In genomic region chr11:72205256-72205655, GRCm38 (mm10) we compare ENCODE assay signal across 11 mouse cellular contexts. TPM values are rescaled to one million over a fixed set of nuclear protein-coding genes. Genes with fewer than 3 reads are reported as not detected.
DNase-seq lines count a peak whose midpoint lies in the region; ATAC-seq and TF ChIP-seq lines count a peak whose summit lies in the region.
"Had no signal": no experiment of that assay in that cellular context is flagged by ENCODE, and none has a peak within 500 bp of the region (broad histone marks: within the 10 kb centered on the region; RNA-seq: fewer than 3 reads in every experiment).

No protein-coding gene starts in this region.

- TF ChIP-seq EP300 in liver, postnatal 0 days (IDR thresholded peaks at IDR 0.05; ENCODE audit: low read depth), result no peak

- ATAC-seq in liver, embryonic 11.5 days (replicated peaks; ENCODE audit: low FRiP score), result no peak
- ATAC-seq in liver, postnatal 0 days, result no peak
- no peak for ATAC-seq in embryonic facial prominence, embryonic 13.5 days (ENCODE audit: insufficient number of reproducible peaks, insufficient read depth, low FRiP score, low TSS enrichment, low read depth)
- ATAC-seq in hindbrain, embryonic 13.5 days (ENCODE audit: low FRiP score), result no peak
- no peak for ATAC-seq in midbrain, embryonic 15.5 days (replicated peaks)

- no peak overlapping the region for H3K27ac ChIP-seq in liver, embryonic 11.5 days (ENCODE audit: low read depth, low read length)
- no peak overlapping the region for H3K27ac ChIP-seq in liver, postnatal 0 days (ENCODE audit: low read depth)
- H3K27ac ChIP-seq in embryonic facial prominence, embryonic 13.5 days, result no peak overlapping the region
- H3K27ac ChIP-seq in hindbrain, embryonic 13.5 days, result no peak overlapping the region
- H3K27ac ChIP-seq in midbrain, embryonic 15.5 days, result no peak overlapping the region

- no peak for DNase-seq in liver, embryonic 11.5 days (ENCODE audit: low spot score)
- DNase-seq in liver, postnatal 0 days, result no peak
- DNase-seq in Muller cell, postnatal 12 days (ENCODE audit: inconsistent ontology term), result no peak
- no peak for DNase-seq in adrenal gland, postnatal 14 days
- no peak for DNase-seq in left cerebral cortex, adult 11 months (ENCODE audit: low spot score)
- DNase-seq: lung, postnatal 14 days had no signal

- H3K9ac ChIP-seq in liver, embryonic 11.5 days (ENCODE audit: low read depth, low read length), result 0 out of 2 replicates have a peak overlapping the region, but pooled peaks have one; percentile 3
- no peak overlapping the region for H3K9ac ChIP-seq in liver, postnatal 0 days (replicated peaks)
- peak overlapping the region; percentile 87; the same call in 1 of the 2 replicates for H3K9ac ChIP-seq in embryonic facial prominence, embryonic 13.5 days
- H3K9ac ChIP-seq in hindbrain, embryonic 13.5 days, result peak overlapping the region; percentile 90
- no peak overlapping the region for H3K9ac ChIP-seq in midbrain, embryonic 15.5 days

- peak overlapping the region; percentile 85; the same call in 1 of the 2 replicates for H3K4me3 ChIP-seq in liver, embryonic 11.5 days (ENCODE audit: low read depth, low read length)
- no peak overlapping the region for H3K4me3 ChIP-seq in liver, postnatal 0 days (ENCODE audit: low read depth, low read length)
- H3K4me3 ChIP-seq in embryonic facial prominence, embryonic 13.5 days, result peak overlapping the region; percentile 71
- H3K4me3 ChIP-seq in hindbrain, embryonic 13.5 days, result peak overlapping the region; percentile 88
- H3K4me3 ChIP-seq in midbrain, embryonic 15.5 days, result peak overlapping the region; percentile 68

- WGBS in liver, embryonic 11.5 days, result 81% methylated on average over 6 of the region's 6 CpGs
- 81% methylated on average over 6 of the region's 6 CpGs for WGBS in liver, postnatal 0 days (ENCODE audit: insufficient replicate concordance)
- WGBS in embryonic facial prominence, embryonic 13.5 days, result 82% methylated on average over 6 of the region's 6 CpGs
- WGBS in hindbrain, embryonic 13.5 days, result 91% methylated on average over 6 of the region's 6 CpGs
- 75% methylated on average over 6 of the region's 6 CpGs for WGBS in midbrain, embryonic 15.5 days

- H3K4me1 ChIP-seq in liver, embryonic 11.5 days (replicated peaks; ENCODE audit: control insufficient read depth, insufficient read depth, low read length), result peaks cover 11% of the 10 kb centered on the region
- peaks cover 10% of the 10 kb centered on the region for H3K4me1 ChIP-seq in liver, postnatal 0 days (ENCODE audit: insufficient read depth)
- peaks cover 30% of the 10 kb centered on the region for H3K4me1 ChIP-seq in embryonic facial prominence, embryonic 13.5 days
- peaks cover 44% of the 10 kb centered on the region for H3K4me1 ChIP-seq in hindbrain, embryonic 13.5 days (replicated peaks)
- peaks cover 30% of the 10 kb centered on the region for H3K4me1 ChIP-seq in midbrain, embryonic 15.5 days

- no peaks in the 10 kb centered on the region for H3K9me3 ChIP-seq in liver, embryonic 11.5 days (ENCODE audit: control insufficient read depth, low read length)
- H3K9me3 ChIP-seq in liver, postnatal 0 days (ENCODE audit: low read length), result no peaks in the 10 kb centered on the region
- no peaks in the 10 kb centered on the region for H3K9me3 ChIP-seq in embryonic facial prominence, embryonic 13.5 days
- no peaks in the 10 kb centered on the region for H3K9me3 ChIP-seq in hindbrain, embryonic 13.5 days
- H3K9me3 ChIP-seq in midbrain, embryonic 15.5 days, result no peaks in the 10 kb centered on the region
- H3K9me3 ChIP-seq: G1E had no signal

- no peak for TF ChIP-seq CTCF in liver, postnatal 0 days (IDR thresholded peaks at IDR 0.05; ENCODE audit: low read depth)

- no peaks in the 10 kb centered on the region; the same call in 1 of the 2 replicates for H3K36me3 ChIP-seq in liver, embryonic 11.5 days (ENCODE audit: control insufficient read depth, insufficient read depth, low read length)
- peaks cover 14% of the 10 kb centered on the region for H3K36me3 ChIP-seq in liver, postnatal 0 days (replicated peaks; ENCODE audit: insufficient read depth, low read length)
- H3K36me3 ChIP-seq in embryonic facial prominence, embryonic 13.5 days, result peaks cover 24% of the 10 kb centered on the region
- H3K36me3 ChIP-seq in hindbrain, embryonic 13.5 days, result peaks cover 27% of the 10 kb centered on the region
- H3K36me3 ChIP-seq in midbrain, embryonic 15.5 days (replicated peaks), result peaks cover 5% of the 10 kb centered on the region; the same call in 1 of the 2 replicates

- peak overlapping the region; percentile 95 for H3K4me2 ChIP-seq in liver, embryonic 11.5 days
- H3K4me2 ChIP-seq in liver, postnatal 0 days (ENCODE audit: low read depth, low read length), result no peak overlapping the region
- peak overlapping the region; percentile 87 for H3K4me2 ChIP-seq in embryonic facial prominence, embryonic 13.5 days
- peak overlapping the region; percentile 92 for H3K4me2 ChIP-seq in hindbrain, embryonic 13.5 days
- H3K4me2 ChIP-seq in midbrain, embryonic 15.5 days, result peak overlapping the region; percentile 76

- H3K27me3 ChIP-seq in liver, embryonic 11.5 days (replicated peaks; ENCODE audit: control insufficient read depth, insufficient read depth, low read length), result no peaks in the 10 kb centered on the region
- no peaks in the 10 kb centered on the region for H3K27me3 ChIP-seq in liver, postnatal 0 days (ENCODE audit: insufficient read depth, low read length)
- H3K27me3 ChIP-seq in embryonic facial prominence, embryonic 13.5 days, result no peaks in the 10 kb centered on the region
- H3K27me3 ChIP-seq in hindbrain, embryonic 13.5 days, result no peaks in the 10 kb centered on the region
- H3K27me3 ChIP-seq in midbrain, embryonic 15.5 days (replicated peaks), result no peaks in the 10 kb centered on the region

RNA-seq across cellular contexts. Expression of gene Gm43951, which starts 1.4 kb away (rescaled TPM):
- not detected in 2 replicates for polyA plus RNA-seq in liver, embryonic 11.5 days (2014; fragmentation: Nextera tagmentation; extraction: Ambion mirVana)
- polyA plus RNA-seq in liver, postnatal 0 days (2015; fragmentation: Nextera tagmentation; extraction: Ambion mirVana), result not detected in 2 replicates
- polyA plus RNA-seq in embryonic facial prominence, embryonic 13.5 days (2015; fragmentation: Nextera tagmentation; extraction: Ambion mirVana), result 0.52 and 0.84 TPM in 2 replicates
- 1.3 and 1.5 TPM in 2 replicates for polyA plus RNA-seq in hindbrain, embryonic 13.5 days (2015; fragmentation: Nextera tagmentation; extraction: Ambion mirVana)
- polyA plus RNA-seq in midbrain, embryonic 15.5 days (2015; fragmentation: Nextera tagmentation; extraction: Ambion mirVana), result 1.8 and 1.9 TPM in 2 replicates
- 0.78 and 1.4 TPM in 2 replicates for total RNA-seq in adrenal gland, postnatal 14 days (2021)
- polyA plus RNA-seq: kidney, embryonic 14.5 days had no signal

RNA-seq across cellular contexts. Expression of gene 4933427D14Rik, which starts 2.0 kb away (rescaled TPM):
- 6.9 and 8.6 TPM in 2 replicates for polyA plus RNA-seq in liver, embryonic 11.5 days (2014; fragmentation: Nextera tagmentation; extraction: Ambion mirVana)
- polyA plus RNA-seq in liver, postnatal 0 days (2015; fragmentation: Nextera tagmentation; extraction: Ambion mirVana), result 1.7 and 1.8 TPM in 2 replicates
- 20.6 and 24.1 TPM in 2 replicates for polyA plus RNA-seq in embryonic facial prominence, embryonic 13.5 days (2015; fragmentation: Nextera tagmentation; extraction: Ambion mirVana)
- polyA plus RNA-seq in hindbrain, embryonic 13.5 days (2015; fragmentation: Nextera tagmentation; extraction: Ambion mirVana), result 26.3 and 28.4 TPM in 2 replicates
- 24.0 and 26.0 TPM in 2 replicates for polyA plus RNA-seq in midbrain, embryonic 15.5 days (2015; fragmentation: Nextera tagmentation; extraction: Ambion mirVana)
- total RNA-seq in adrenal gland, postnatal 14 days (2021), result 8.1 and 9.4 TPM in 2 replicates

RNA-seq across cellular contexts. Expression of gene Txndc17, which starts 2.1 kb away (rescaled TPM):
- polyA plus RNA-seq in liver, embryonic 11.5 days (2014; fragmentation: Nextera tagmentation; extraction: Ambion mirVana), result 144 and 153 TPM in 2 replicates
- polyA plus RNA-seq in liver, postnatal 0 days (2015; fragmentation: Nextera tagmentation; extraction: Ambion mirVana), result 71.3 and 76.8 TPM in 2 replicates
- 243 and 259 TPM in 2 replicates for polyA plus RNA-seq in embryonic facial prominence, embryonic 13.5 days (2015; fragmentation: Nextera tagmentation; extraction: Ambion mirVana)
- 160 and 166 TPM in 2 replicates for polyA plus RNA-seq in hindbrain, embryonic 13.5 days (2015; fragmentation: Nextera tagmentation; extraction: Ambion mirVana)
- polyA plus RNA-seq in midbrain, embryonic 15.5 days (2015; fragmentation: Nextera tagmentation; extraction: Ambion mirVana), result 141 and 145 TPM in 2 replicates
- 72.5 and 75.9 TPM in 2 replicates for total RNA-seq in adrenal gland, postnatal 14 days (2021)

RNA-seq across cellular contexts. Expression of gene Med31, which starts 10.1 kb away (rescaled TPM):
- 27.5 and 29.8 TPM in 2 replicates for polyA plus RNA-seq in liver, embryonic 11.5 days (2014; fragmentation: Nextera tagmentation; extraction: Ambion mirVana)
- 12.2 and 12.5 TPM in 2 replicates for polyA plus RNA-seq in liver, postnatal 0 days (2015; fragmentation: Nextera tagmentation; extraction: Ambion mirVana)
- polyA plus RNA-seq in embryonic facial prominence, embryonic 13.5 days (2015; fragmentation: Nextera tagmentation; extraction: Ambion mirVana), result 50.3 and 55.3 TPM in 2 replicates
- 62.5 and 67.2 TPM in 2 replicates for polyA plus RNA-seq in hindbrain, embryonic 13.5 days (2015; fragmentation: Nextera tagmentation; extraction: Ambion mirVana)
- polyA plus RNA-seq in midbrain, embryonic 15.5 days (2015; fragmentation: Nextera tagmentation; extraction: Ambion mirVana), result 53.5 and 57.1 TPM in 2 replicates
- total RNA-seq in adrenal gland, postnatal 14 days (2021), result 12.3 and 13.6 TPM in 2 replicates

Comparison
In these comparisons a context has a peak if more than half of its experiments do, and no peak if none do; other contexts are left out.
1. H3K9ac ChIP-seq: peak in liver, embryonic 11.5 days (single experiment), embryonic facial prominence, embryonic 13.5 days (single experiment) and hindbrain, embryonic 13.5 days (single experiment); none in liver, postnatal 0 days (single experiment) and midbrain, embryonic 15.5 days (single experiment).